ENCODE assay signal across 8 mouse cellular contexts in genomic region chr10:94514091-94514505, GRCm38 (mm10).
DNase-seq lines count a peak whose midpoint lies in the region; ATAC-seq and TF ChIP-seq lines count a peak whose summit lies in the region.

No protein-coding gene starts in this region.

- no peak for ATAC-seq in CD4-positive, CD25-positive, alpha-beta regulatory T cell, adult 4 months
- 0 out of 2 replicates have a peak, but pooled peaks have one; percentile 10 for ATAC-seq in neural tube, embryonic 11.5 days (ENCODE audit: insufficient read depth, low FRiP score, low TSS enrichment)
- no peak for ATAC-seq in limb, embryonic 11.5 days (ENCODE audit: insufficient number of reproducible peaks, low FRiP score, low TSS enrichment, low read depth)

- intact Hi-C loops in gastrocnemius, postnatal 36 days (cut with DNase I), result loop anchor here (5.0 kb wide), 3 partner anchors 82 to 102 kb away; no protein-coding TSS in a partner anchor

- peaks cover 4% of the 10 kb centered on the region for H3K4me1 ChIP-seq in neural tube, embryonic 11.5 days (ENCODE audit: control insufficient read depth, insufficient read depth, low read length)
- H3K4me1 ChIP-seq in limb, embryonic 11.5 days (ENCODE audit: control insufficient read depth, insufficient read depth, low read length), result peaks cover 10% of the 10 kb centered on the region; the same call in 1 of the 2 replicates
- peaks cover 2% of the 10 kb centered on the region; the same call in 1 of the 2 replicates for H3K4me1 ChIP-seq in small intestine, adult 2 months (ENCODE audit: control insufficient read depth, insufficient read depth, insufficient read length, low read length)

- under 1% methylated on average over 12 of the region's 12 CpGs for WGBS in neural tube, embryonic 11.5 days
- WGBS in limb, embryonic 11.5 days, result under 1% methylated on average over 12 of the region's 12 CpGs
- WGBS in small intestine, adult 2 months, result 8% methylated on average over 12 of the region's 12 CpGs

- DNase-seq in CD4-positive, CD25-positive, alpha-beta regulatory T cell, adult 2 months (ENCODE audit: low read depth, low spot score), result peak; percentile 23
- DNase-seq in neural tube, embryonic 11.5 days (ENCODE audit: low spot score), result no peak
- DNase-seq in neural tube, embryonic 10.5 days (ENCODE audit: extremely low spot score, low spot score), result no peak
- no peak for DNase-seq in limb, embryonic 11.5 days (ENCODE audit: low spot score)
- DNase-seq in gastrocnemius, postnatal 36 days, result no peak
- DNase-seq in spleen, postnatal 4 days (ENCODE audit: low spot score in 2 of 2), result no peak

- H3K36me3 ChIP-seq in neural tube, embryonic 11.5 days (ENCODE audit: control insufficient read depth, insufficient read depth, low read length), result no peaks in the 10 kb centered on the region
- H3K36me3 ChIP-seq in limb, embryonic 11.5 days (ENCODE audit: control insufficient read depth, insufficient read depth, low read length), result no peaks in the 10 kb centered on the region
- H3K36me3 ChIP-seq in small intestine, adult 2 months (ENCODE audit: control insufficient read depth, insufficient read depth, low read length), result no peaks in the 10 kb centered on the region

- H3K27me3 ChIP-seq in neural tube, embryonic 11.5 days (ENCODE audit: control insufficient read depth, insufficient read depth, low read length), result peaks cover 11% of the 10 kb centered on the region
- peaks cover 2% of the 10 kb centered on the region; the same call in 1 of the 2 replicates for H3K27me3 ChIP-seq in limb, embryonic 11.5 days (ENCODE audit: control insufficient read depth, insufficient read depth, low read length)
- H3K27me3 ChIP-seq in small intestine, adult 2 months (ENCODE audit: control insufficient read depth, insufficient read depth, low read length), result no peaks in the 10 kb centered on the region

- H3K4me2 ChIP-seq in neural tube, embryonic 11.5 days (ENCODE audit: low read depth), result peak overlapping the region; percentile 89
- peak overlapping the region; percentile 91 for H3K4me2 ChIP-seq in limb, embryonic 11.5 days (ENCODE audit: low read depth, severe bottlenecking)

- no peak for TF ChIP-seq CTCF in small intestine, adult 2 months (IDR thresholded peaks at IDR 0.05; ENCODE audit: extremely low read depth, insufficient read length, insufficient replicate concordance, low read depth, low read length)

- peak overlapping the region; percentile 68; the same call in 1 of the 2 replicates for H3K9ac ChIP-seq in neural tube, embryonic 11.5 days (ENCODE audit: low read length)
- H3K9ac ChIP-seq in limb, embryonic 11.5 days (ENCODE audit: low read length), result no peak overlapping the region

- TF ChIP-seq POLR2A in small intestine, adult 2 months (IDR thresholded peaks at IDR 0.05; ENCODE audit: low read depth, low read length), result no peak

- no peaks in the 10 kb centered on the region for H3K9me3 ChIP-seq in neural tube, embryonic 11.5 days (ENCODE audit: control insufficient read depth, low read length)
- H3K9me3 ChIP-seq in limb, embryonic 11.5 days (ENCODE audit: control insufficient read depth, low read length), result no peaks in the 10 kb centered on the region

- peak overlapping the region; percentile 74 for H3K4me3 ChIP-seq in neural tube, embryonic 11.5 days (ENCODE audit: low read depth, low read length)
- H3K4me3 ChIP-seq in limb, embryonic 11.5 days (ENCODE audit: low read depth, low read length), result peak overlapping the region; percentile 76
- peak overlapping the region; percentile 90; the same call in 1 of the 2 replicates for H3K4me3 ChIP-seq in small intestine, adult 2 months (ENCODE audit: low read depth, low read length)

- no peak overlapping the region for H3K27ac ChIP-seq in neural tube, embryonic 11.5 days (ENCODE audit: low read depth, low read length)
- H3K27ac ChIP-seq in limb, embryonic 11.5 days (replicated peaks; ENCODE audit: low read depth, low read length), result no peak overlapping the region
- no peak overlapping the region for H3K27ac ChIP-seq in small intestine, adult 2 months (ENCODE audit: insufficient read depth, low read depth, low read length)
